Mouse (Mus musculus) c-Kit-positive CD71-positive TER-119-negative erythroid progenitor cells, embryonic 14.5 days (primary cell): Measurements from ENCODE around the gene Nfya.

Experiments used
- DNase-seq: peaks from one replicate; pipeline ENCODE4 v3.0.0-alpha.2; 2013; ENCODE audit warnings: low read depth

Nfya gene

GRCm38 (mm10) chr17:48343065-48343464 is 66.6 kb downstream of the Nfya start:
- DNase-seq: no peak

GRCm38 (mm10) chr17:48341947-48342346 is 67.8 kb downstream of the Nfya start:
- DNase-seq: no peak

- no peak for DNase-seq
Observed at GRCm38 (mm10) chr17:48340267-48340666, 69.4 kb downstream of the Nfya start.
